Mouse (Mus musculus): ENCODE data around the gene Donson.

Donson gene

GRCm38 (mm10) chr16:91632439-91632838 lies 56.1 kb downstream of the Donson start:
- TF ChIP-seq GATA4 (IDR thresholded peaks at IDR 0.05; ENCODE audit: insufficient replicate concordance, low read length), result no peak

GRCm38 (mm10) chr16:91630584-91630983 lies 58.0 kb downstream of the Donson start:
- TF ChIP-seq GATA4 (IDR thresholded peaks at IDR 0.05; ENCODE audit: insufficient replicate concordance, low read length), result peak; percentile 61; the same call in 1 of the 2 replicates

- TF ChIP-seq GATA4 (IDR thresholded peaks at IDR 0.05; ENCODE audit: insufficient replicate concordance, low read length), result no peak
Measured at GRCm38 (mm10) chr16:91629749-91630148, 58.8 kb downstream of the Donson start.

- no peak for TF ChIP-seq GATA4 (IDR thresholded peaks at IDR 0.05; ENCODE audit: insufficient replicate concordance, low read length)
Measured at GRCm38 (mm10) chr16:91628673-91629072, 59.9 kb downstream of the Donson start.

GRCm38 (mm10) chr16:91627831-91628230 lies 60.7 kb downstream of the Donson start:
- no peak for TF ChIP-seq GATA4 (IDR thresholded peaks at IDR 0.05; ENCODE audit: insufficient replicate concordance, low read length)
